Mouse (Mus musculus) hindbrain, embryonic 15.5 days (tissue): ENCODE data around the gene Filip1l. TPM values are rescaled to one million over a fixed set of nuclear protein-coding genes. Genes with fewer than 3 reads are reported as not detected.

Experiments
- ATAC-seq: fragments of 200-750 bp; cut with Nextera tagmentation; 2 replicates; pipeline ENCODE4 v1.8.0; 2017; ENCODE audit warnings: low read depth, moderate number of reproducible peaks, moderate TSS enrichment; ENCODE audit not compliant: low FRiP score
- H3K27ac ChIP-seq: fragments of 300-500 bp; sonication (generic); replicated peaks from 2 replicates; pipeline ENCODE4 v1.5.1; 2015; ENCODE audit warnings: mild to moderate bottlenecking, inconsistent platforms
- H3K27me3 ChIP-seq: fragments of 300-500 bp; sonication (generic); 2 replicates; pipeline ENCODE4 v1.6.1; 2015; ENCODE audit warnings: control low read depth, inconsistent platforms
- H3K36me3 ChIP-seq: fragments of 300-500 bp; sonication (generic); 2 replicates; pipeline ENCODE4 v1.6.1; 2015; ENCODE audit warnings: control low read depth, inconsistent platforms
- H3K4me1 ChIP-seq: fragments of 300-500 bp; sonication (generic); replicated peaks from 2 replicates; pipeline ENCODE4 v1.6.1; 2015; ENCODE audit warnings: control low read depth, inconsistent platforms
- H3K4me2 ChIP-seq: fragments of 300-500 bp; sonication (generic); 2 replicates; pipeline ENCODE4 v1.6.1; 2015; ENCODE audit warnings: moderate library complexity, mild to moderate bottlenecking, inconsistent platforms
- H3K4me3 ChIP-seq: fragments of 300-500 bp; sonication (generic); 2 replicates; pipeline ENCODE4 v1.5.1; 2015; ENCODE audit warnings: mild to moderate bottlenecking, inconsistent platforms
- H3K9ac ChIP-seq: fragments of 300-500 bp; sonication (generic); 2 replicates; pipeline ENCODE4 v1.6.1; 2015; ENCODE audit warnings: inconsistent platforms
- H3K9me3 ChIP-seq: fragments of 300-500 bp; sonication (generic); 2 replicates; pipeline ENCODE4 v1.6.1; 2016; ENCODE audit warnings: control low read depth, inconsistent platforms
- WGBS: fragments of 180-500 bp; shearing (Covaris S2); methylation state at CpG from one replicate; pipeline ENCODE4 v1.1.7; 2015; 5-methylcytosine and 5-hydroxymethylcytosine counted together
- polyA plus RNA-seq: library from polyadenylated mRNA; unstranded; fragments of >200 nt; fragmentation: Nextera tagmentation; extraction: Ambion mirVana; gene quantifications from 2 replicates; pipeline ENCODE4 v1.2.1, GENCODE M21; 2015

Filip1l gene
- polyA plus RNA-seq, 1 experiment from 2014 or later = 2.6 TPM

DNA sequence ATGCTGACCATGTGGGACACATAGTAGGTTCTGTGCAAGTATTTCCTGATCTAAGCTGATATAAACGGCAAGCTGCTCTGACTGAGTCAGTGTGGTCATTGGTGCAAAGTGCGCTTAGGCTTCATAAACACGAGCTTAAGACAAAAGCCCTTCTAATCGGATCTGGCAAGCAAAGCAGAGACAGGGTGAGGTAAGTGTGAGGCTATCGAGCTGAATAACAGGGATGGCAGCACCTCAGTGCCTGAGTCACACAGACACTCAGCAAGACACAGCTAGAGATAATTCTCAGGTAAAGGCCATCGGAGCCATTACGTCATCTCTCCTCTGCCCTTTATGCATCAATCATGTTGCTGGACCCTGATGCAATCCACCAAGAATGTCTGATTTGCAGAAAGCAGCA, 100.1 kb downstream of the Filip1l start:
- ATAC-seq = no peak
- H3K4me1 ChIP-seq = no peaks in the 10 kb centered on the region
- no peak overlapping the region for H3K27ac ChIP-seq
- no peak overlapping the region for H3K9ac ChIP-seq
- H3K27me3 ChIP-seq = no peaks in the 10 kb centered on the region
- WGBS = 77% methylated on average over 7 of the region's 7 CpGs
- H3K4me2 ChIP-seq = no peak overlapping the region
- H3K36me3 ChIP-seq = no peaks in the 10 kb centered on the region
- no peak overlapping the region for H3K4me3 ChIP-seq
- H3K9me3 ChIP-seq = no peaks in the 10 kb centered on the region

DNA sequence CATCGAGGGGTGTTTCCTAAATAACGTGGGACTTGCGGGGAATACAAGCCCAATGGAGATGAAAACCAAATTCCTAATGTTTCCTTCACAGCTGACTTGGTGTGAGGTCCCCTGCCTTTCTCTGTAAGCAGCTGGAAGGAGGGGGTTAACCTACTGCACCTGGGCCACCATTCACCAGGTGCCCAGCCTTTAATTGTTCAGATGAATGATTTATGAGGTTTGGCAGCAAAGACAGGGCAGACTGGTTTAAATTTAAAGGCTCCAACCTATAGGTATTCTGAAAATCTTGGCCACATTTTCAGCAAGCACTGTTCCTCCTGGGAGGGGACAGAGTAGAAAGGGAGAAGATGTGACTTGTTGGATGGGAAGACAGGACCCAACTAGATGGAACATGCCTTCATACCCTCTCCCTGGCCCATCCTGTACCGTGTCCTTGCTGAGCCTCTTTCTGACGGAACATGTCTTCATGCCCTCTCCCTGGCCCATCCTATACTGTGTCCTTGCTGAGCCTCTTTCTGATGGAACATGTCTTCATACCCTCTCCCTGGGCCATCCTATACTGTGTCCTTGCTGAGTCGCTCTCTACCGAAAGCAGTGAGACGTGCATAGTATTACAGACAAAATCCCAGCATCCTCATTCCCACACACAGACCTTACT, 101.3 kb downstream of the Filip1l start:
- no peak overlapping the region for H3K4me3 ChIP-seq
- no peaks in the 10 kb centered on the region for H3K4me1 ChIP-seq
- no peaks in the 10 kb centered on the region for H3K36me3 ChIP-seq
- H3K9me3 ChIP-seq = no peaks in the 10 kb centered on the region
- no peak overlapping the region for H3K4me2 ChIP-seq
- H3K27ac ChIP-seq = no peak overlapping the region
- 94% methylated on average over 8 of the region's 8 CpGs for WGBS
- no peak for ATAC-seq
- no peaks in the 10 kb centered on the region for H3K27me3 ChIP-seq
- H3K9ac ChIP-seq = no peak overlapping the region

DNA sequence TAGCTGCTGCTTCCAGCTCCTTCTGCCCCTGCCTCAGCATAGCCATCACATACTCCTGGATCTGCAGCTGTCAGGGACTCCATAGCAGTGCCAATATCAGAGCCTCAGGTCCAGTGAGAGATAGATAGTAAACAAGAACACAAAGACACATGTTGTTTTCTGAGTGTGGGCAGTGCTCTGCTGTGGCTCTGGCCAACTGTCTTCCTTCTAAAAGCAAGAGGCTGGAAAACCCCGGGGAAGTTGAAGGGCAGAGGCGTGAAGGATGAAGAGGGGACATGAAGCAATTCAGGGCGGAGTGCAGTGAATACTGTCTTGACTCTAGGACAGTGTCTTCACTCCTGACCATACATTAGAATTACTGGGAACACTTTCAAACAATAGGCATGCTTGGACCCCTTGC, 102.7 kb downstream of the Filip1l start:
- no peak overlapping the region for H3K4me3 ChIP-seq
- WGBS = 91% methylated on average over 3 of the region's 3 CpGs
- H3K4me1 ChIP-seq = no peaks in the 10 kb centered on the region
- no peak overlapping the region for H3K4me2 ChIP-seq
- H3K9ac ChIP-seq = no peak overlapping the region
- H3K27ac ChIP-seq = no peak overlapping the region
- ATAC-seq = no peak
- H3K36me3 ChIP-seq = no peaks in the 10 kb centered on the region
- H3K27me3 ChIP-seq = no peaks in the 10 kb centered on the region
- no peaks in the 10 kb centered on the region for H3K9me3 ChIP-seq

DNA sequence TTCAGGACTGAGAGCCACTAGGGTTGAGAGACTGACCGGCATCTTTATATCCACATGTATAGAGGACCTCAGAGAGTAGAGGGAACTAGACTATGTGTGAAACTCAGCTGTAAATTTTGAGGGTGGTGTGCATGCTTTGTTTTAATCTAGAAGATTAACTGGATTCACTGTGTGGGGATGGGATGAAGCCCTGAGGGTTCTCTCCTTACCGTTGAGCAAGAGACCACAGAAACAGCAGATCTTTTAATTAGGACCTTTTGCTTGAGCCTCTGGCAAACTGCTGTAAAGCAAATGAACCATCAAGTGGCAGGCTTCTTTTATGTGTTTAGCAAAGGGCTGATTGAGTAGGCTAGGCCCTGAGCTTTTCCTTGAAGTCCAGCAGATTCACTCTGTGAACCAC, 103.1 kb downstream of the Filip1l start:
- Histone ChIP-seq H3K4me2 (no peak overlapping the region), H3K4me3 (no peak overlapping the region), H3K27me3 (no peaks in the 10 kb centered on the region), H3K27ac (no peak overlapping the region), H3K36me3 (no peaks in the 10 kb centered on the region), H3K9ac (no peak overlapping the region), H3K4me1 (no peaks in the 10 kb centered on the region), H3K9me3 (no peaks in the 10 kb centered on the region)
- no peak for ATAC-seq
- WGBS = 73% methylated on average over 2 of the region's 2 CpGs

DNA sequence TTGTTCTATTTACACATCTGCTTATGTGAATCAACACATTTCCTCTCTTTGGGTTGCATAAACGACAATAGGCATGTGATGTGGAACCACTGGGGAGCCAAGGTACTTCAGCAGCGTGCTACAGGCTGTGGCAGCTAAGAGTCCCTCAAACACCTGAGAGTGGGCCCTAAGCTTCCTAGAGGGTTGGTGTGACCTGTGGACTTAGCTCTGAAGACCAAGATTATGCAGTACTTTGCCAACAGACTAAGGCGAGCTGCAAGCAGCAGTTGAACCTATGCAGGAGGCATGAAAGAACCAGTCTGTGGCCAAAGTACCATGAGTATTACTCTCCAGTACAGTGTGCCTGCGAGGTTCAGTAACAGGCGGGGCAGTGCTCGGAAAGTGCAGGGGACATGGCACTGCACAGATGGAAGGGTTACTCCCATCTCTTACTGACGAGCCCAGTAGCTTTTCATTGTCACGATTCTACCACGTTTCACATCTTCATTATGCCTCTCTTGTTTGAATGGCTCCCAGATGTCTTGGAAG, 112.6 kb downstream of the Filip1l start:
- H3K9me3 ChIP-seq = no peaks in the 10 kb centered on the region
- H3K4me1 ChIP-seq = 0 out of 2 replicates have a peak, but pooled peaks cover 3% of the 10 kb centered on the region
- H3K4me2 ChIP-seq = no peak overlapping the region
- WGBS = 86% methylated on average over 9 of the region's 9 CpGs
- no peak for ATAC-seq
- no peak overlapping the region for H3K4me3 ChIP-seq
- H3K9ac ChIP-seq = no peak overlapping the region
- H3K27ac ChIP-seq = no peak overlapping the region
- no peaks in the 10 kb centered on the region for H3K36me3 ChIP-seq
- H3K27me3 ChIP-seq = no peaks in the 10 kb centered on the region

DNA sequence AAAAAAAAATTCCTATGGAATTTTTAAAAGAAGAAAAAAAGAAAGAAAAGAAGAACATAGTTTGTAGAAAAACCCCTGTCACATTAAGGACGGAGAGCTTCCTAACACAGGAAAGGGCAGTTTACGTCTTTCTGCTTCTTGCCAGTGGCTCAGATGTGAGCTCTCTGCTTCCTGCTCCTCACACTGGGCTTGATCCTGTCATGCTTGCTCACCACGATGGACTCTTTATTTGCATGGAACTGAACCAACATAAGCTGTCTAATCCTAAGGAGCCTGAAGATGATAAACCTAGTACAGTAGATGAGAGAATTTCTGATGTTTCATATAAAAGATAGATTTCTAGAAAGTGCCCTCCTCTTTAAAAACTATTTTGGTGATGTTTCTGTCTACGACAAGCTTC, 116.4 kb downstream of the Filip1l start:
- Histone ChIP-seq H3K27me3 (no peaks in the 10 kb centered on the region), H3K9me3 (no peaks in the 10 kb centered on the region), H3K4me2 (no peak overlapping the region), H3K4me1 (0 out of 2 replicates have a peak, but pooled peaks cover 3% of the 10 kb centered on the region), H3K27ac (no peak overlapping the region), H3K36me3 (no peaks in the 10 kb centered on the region), H3K4me3 (no peak overlapping the region), H3K9ac (no peak overlapping the region)
- no peak for ATAC-seq
- 75% methylated on average over 4 of the region's 4 CpGs for WGBS

DNA sequence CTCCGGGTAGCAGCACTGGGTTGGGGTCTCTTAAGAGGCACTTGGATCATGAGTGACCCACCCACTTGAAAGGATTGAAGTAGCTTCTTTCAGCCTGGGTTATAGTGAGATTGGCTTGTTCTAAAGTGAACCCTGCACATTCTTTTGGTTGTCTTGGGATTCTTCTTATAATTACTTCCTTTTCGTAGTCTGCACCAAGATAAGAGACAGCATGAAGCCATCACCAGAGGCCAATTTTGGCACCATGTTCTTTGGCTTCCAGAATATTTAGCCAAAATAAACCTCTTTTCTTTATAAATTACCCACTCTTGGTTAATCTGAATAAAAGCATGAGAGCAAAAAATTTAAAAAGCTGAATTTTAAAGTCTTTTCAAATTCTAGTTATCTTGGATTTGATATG, 117.0 kb downstream of the Filip1l start:
- no peak for ATAC-seq
- no peak overlapping the region for H3K9ac ChIP-seq
- 76% methylated on average over 2 of the region's 2 CpGs for WGBS
- H3K4me2 ChIP-seq = no peak overlapping the region
- H3K27ac ChIP-seq = no peak overlapping the region
- H3K4me3 ChIP-seq = no peak overlapping the region
- H3K4me1 ChIP-seq = 0 out of 2 replicates have a peak, but pooled peaks cover 3% of the 10 kb centered on the region
- no peaks in the 10 kb centered on the region for H3K27me3 ChIP-seq
- no peaks in the 10 kb centered on the region for H3K36me3 ChIP-seq
- H3K9me3 ChIP-seq = no peaks in the 10 kb centered on the region

DNA sequence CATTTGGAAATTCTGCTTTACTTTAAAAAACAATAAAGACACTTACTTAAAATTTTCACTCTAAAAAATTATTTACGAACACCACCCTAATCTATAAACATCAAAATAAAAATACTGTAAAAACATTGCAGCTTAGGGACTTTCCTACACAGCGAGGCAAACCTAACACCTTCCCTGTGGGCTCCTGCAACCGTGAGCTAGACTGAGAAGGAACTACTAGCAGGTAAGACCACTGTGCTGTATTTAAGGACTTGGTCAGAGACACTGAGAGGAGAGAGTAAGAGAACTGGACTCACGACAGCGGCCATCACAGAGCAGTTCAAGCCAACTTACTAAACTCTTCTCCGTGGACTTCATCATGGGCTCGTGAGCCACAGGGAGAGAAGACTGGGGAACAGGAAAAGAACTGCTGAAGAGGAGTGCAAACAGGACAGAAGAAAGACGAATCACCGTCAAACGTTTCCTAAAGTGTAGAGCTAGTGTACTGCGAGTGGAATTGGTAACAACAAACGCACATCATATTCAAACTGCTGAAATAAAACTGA, 117.5 kb downstream of the Filip1l start:
- H3K27ac ChIP-seq = no peak overlapping the region
- no peak overlapping the region for H3K9ac ChIP-seq
- no peak for ATAC-seq
- H3K36me3 ChIP-seq = no peaks in the 10 kb centered on the region
- H3K4me2 ChIP-seq = no peak overlapping the region
- no peaks in the 10 kb centered on the region for H3K27me3 ChIP-seq
- no peaks in the 10 kb centered on the region for H3K9me3 ChIP-seq
- 95% methylated on average over 12 of the region's 12 CpGs for WGBS
- H3K4me1 ChIP-seq = 0 out of 2 replicates have a peak, but pooled peaks cover 3% of the 10 kb centered on the region
- no peak overlapping the region for H3K4me3 ChIP-seq

DNA sequence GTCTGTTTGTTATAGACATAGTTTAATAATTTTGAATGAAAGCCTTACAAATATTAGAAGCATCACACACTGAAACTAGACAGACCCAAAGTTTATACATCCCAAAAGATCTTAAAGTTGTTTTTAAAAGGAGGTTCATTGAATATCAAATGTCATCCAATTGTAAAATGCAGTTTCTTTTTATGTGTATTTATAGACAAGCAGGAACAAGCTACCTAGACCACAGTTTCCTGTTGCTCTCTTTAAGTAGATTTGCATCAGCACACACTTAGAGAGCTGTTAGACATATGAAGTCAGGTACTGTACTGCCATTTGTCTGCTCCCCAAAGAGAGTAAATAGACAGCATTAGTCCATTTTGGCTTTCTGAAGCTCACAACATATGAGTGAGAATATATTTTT, 118.2 kb downstream of the Filip1l start:
- no peaks in the 10 kb centered on the region for H3K36me3 ChIP-seq
- no peak for ATAC-seq
- H3K4me3 ChIP-seq = no peak overlapping the region
- H3K27me3 ChIP-seq = no peaks in the 10 kb centered on the region
- no peaks in the 10 kb centered on the region for H3K9me3 ChIP-seq
- H3K4me2 ChIP-seq = no peak overlapping the region
- no peak overlapping the region for H3K27ac ChIP-seq
- H3K9ac ChIP-seq = no peak overlapping the region
- H3K4me1 ChIP-seq = 0 out of 2 replicates have a peak, but pooled peaks cover 3% of the 10 kb centered on the region

DNA sequence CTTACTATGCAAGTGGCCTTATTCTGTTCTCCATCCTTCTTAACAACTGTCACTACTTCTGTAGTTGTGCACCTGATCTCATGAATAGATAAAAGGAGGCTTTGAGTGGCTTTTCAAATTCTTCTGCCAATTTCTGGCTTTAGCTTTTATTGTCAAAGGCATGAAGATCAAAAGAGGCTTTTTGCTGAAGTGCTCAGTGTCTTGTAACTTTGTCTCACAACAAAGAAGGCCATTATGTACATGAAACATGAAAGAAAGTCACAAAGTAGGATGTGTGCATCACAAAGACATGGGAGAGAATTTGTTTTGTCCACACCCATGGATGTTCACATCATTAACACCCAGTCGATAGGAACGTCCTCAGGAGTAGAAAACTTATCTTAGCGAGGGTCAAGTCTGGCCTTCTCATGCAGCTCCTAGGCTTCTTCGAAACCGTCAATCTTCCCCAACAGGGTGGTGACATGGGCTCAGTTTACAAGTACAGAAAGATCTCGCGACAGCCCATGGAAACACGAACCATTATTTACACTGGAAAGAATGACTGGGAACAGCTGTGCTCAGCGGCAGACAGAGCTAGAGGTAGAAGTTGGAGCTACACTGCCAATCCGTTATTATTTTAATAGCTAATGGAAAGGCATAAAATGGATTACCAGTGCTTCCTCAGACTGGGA, 120.7 kb downstream of the Filip1l start:
- no peak overlapping the region for H3K27ac ChIP-seq
- 49% methylated on average over 10 of the region's 10 CpGs for WGBS
- ATAC-seq = no peak

DNA sequence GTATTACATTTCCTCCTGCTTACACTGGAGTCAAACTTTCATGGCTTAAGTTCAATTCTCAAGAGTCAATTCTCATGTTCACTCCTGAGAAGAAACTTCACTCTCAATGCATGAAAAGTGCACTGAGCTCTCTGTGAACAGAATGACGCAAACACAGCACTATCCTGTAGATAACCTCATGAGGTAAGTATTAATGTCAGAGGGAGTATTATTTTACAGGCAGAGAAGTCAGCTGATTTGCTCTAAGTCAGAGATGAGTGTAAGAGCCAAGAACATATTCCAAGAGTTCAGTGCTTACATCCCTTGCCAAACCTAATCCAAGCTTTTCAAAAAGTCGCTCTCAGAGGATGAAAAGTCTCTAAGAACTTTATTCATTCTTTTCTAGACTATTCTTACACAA, 125.6 kb downstream of the Filip1l start:
- no peak overlapping the region for H3K4me2 ChIP-seq
- H3K27ac ChIP-seq = no peak overlapping the region
- H3K27me3 ChIP-seq = no peaks in the 10 kb centered on the region
- 95% methylated on average over 2 of the region's 2 CpGs for WGBS
- no peak for ATAC-seq
- H3K9ac ChIP-seq = no peak overlapping the region
- no peaks in the 10 kb centered on the region for H3K9me3 ChIP-seq
- H3K4me1 ChIP-seq = no peaks in the 10 kb centered on the region
- H3K36me3 ChIP-seq = no peaks in the 10 kb centered on the region
- no peak overlapping the region for H3K4me3 ChIP-seq

More for the DNA sequence above, 120.7 kb downstream of the Filip1l start:
- Histone ChIP-seq H3K36me3 (no peaks in the 10 kb centered on the region), H3K27me3 (no peaks in the 10 kb centered on the region), H3K9ac (no peak overlapping the region), H3K4me2 (no peak overlapping the region), H3K4me1 (0 out of 2 replicates have a peak, but pooled peaks cover under 1% of the 10 kb centered on the region), H3K4me3 (no peak overlapping the region), H3K9me3 (no peaks in the 10 kb centered on the region)

DNA sequence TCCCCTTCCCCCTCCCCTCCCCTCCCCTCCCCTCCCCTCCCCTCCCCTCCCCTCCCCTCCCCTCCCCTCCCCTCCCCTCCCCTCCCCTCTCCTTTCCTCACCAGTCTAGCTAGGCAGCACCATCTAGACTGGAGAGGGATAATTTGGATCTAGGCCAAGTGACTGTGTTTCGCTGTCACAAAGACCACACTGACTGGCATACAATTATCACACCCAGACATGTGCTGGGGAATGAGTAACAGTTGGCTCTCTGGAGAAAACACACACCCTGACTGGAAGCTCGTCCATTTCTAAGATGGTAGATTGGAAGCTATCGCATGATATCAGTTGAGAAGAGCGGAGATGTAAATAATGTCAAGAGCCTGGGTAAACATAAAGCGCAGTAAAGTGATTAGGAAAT, 126.9 kb downstream of the Filip1l start:
- no peaks in the 10 kb centered on the region for H3K9me3 ChIP-seq
- no peaks in the 10 kb centered on the region for H3K27me3 ChIP-seq
- no peak overlapping the region for H3K9ac ChIP-seq
- H3K4me1 ChIP-seq = no peaks in the 10 kb centered on the region
- H3K27ac ChIP-seq = no peak overlapping the region
- H3K4me2 ChIP-seq = no peak overlapping the region
- H3K4me3 ChIP-seq = no peak overlapping the region
- WGBS = 64% methylated on average over 5 of the region's 5 CpGs
- no peak for ATAC-seq
- H3K36me3 ChIP-seq = no peaks in the 10 kb centered on the region
